Mouse (Mus musculus) urinary bladder, postnatal 14 days (tissue): ENCODE measurements around the gene A630095N17Rik.
A peak's percentile ranks its signal among the peaks of the same experiment; 100 is the strongest.
"Not testable (repeated sequence)": the region's sequence is repeated elsewhere in the genome, so short reads cannot be mapped to it uniquely, and the experiment has no call there.

Source experiments
- DNase-seq: peaks from one replicate; pipeline ENCODE4 v3.0.0; 2021; ENCODE audit warnings: low spot score

The A630095N17Rik gene

DNA sequence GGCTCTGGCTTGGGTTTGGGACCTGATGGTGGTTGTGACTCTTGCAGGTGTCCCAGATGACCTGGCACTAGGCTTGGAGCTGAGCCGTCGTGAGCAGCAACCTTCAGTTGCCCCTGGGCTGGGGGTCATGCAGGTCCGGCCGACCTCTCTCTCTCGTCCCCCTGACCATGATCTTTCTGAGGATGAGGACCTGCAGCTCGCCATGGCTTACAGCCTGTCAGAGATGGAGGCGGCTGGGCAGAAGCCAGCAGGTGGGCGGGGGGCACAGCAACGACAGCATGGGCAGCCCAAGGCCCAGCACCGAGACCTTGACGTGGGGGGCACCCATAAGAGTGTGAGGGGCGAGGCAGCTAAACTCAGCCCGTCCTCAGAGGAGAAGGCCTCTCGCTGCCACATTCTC lies 11.5 kb upstream of the A630095N17Rik start:
- DNase-seq = no peak

DNA sequence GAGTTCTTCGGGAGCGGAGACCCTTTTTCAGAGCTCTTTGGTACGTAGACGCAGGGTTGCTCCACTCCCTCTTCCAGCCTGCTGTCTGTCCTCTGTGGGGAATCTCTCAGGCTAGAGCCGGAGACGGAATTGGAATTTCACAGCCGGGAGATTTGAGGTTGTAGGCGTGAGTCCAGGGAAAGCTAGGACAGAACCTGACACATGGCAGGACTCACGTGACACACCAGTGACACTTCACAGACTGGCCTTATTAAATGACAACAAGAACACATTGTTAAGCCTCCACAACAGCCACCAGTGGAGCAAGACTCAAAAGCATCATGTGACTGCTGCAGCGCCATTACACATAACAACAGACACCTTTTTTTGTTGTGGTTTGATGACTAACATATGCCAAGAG lies 7.7 kb upstream of the A630095N17Rik start:
- no peak for DNase-seq

DNA sequence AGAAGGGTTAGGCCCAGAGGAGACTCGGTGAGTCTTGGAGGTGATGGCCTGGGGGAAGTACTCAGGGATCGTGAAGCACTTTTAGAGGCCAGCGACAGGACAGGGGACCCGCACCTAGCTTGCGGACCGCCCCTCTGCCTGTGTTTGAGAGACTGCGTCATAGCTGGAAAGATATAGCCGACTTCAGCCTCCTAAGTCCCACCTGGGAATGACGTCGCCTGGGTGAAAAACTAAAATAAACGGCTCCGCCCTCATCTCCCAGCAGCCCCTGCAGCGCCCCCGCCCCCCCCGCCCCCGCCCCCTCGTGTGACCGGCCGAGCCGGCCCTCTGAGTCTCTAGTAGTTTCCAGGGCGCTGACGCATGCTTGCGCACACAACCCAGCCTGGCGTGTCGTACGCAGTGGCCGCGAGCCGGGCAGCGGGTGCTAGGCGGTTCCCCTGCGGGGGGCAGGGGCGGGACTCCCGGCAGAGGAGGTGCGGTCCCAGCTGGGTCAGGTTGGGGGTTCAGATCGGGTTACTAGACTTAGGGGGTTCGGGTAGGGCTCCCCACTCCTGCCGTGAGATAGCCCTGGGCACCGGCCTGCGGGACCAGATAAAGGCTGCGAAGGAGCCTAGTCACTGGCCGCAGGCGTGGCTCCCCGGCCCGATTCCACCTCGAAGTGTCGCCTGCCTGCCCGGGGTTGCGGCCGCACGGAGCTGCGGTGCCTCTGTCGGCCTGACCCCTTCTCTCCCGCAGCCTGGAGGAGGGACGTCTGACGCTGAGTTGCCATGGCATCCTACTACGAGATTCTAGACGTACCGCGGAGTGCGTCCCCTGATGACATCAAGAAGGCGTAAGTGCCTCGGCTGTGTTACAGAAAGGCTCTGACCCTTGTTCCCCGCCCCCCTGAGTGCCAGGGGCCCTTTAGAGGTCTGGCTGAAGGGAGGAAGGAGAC lies 4.5 kb upstream of the A630095N17Rik start, which contains the start of gene Dnajb2:
TSS of gene Dnajb2 (plus strand) at position 290 of the 934 bp plus-strand sequence.
- peak; percentile 90 for DNase-seq

DNA sequence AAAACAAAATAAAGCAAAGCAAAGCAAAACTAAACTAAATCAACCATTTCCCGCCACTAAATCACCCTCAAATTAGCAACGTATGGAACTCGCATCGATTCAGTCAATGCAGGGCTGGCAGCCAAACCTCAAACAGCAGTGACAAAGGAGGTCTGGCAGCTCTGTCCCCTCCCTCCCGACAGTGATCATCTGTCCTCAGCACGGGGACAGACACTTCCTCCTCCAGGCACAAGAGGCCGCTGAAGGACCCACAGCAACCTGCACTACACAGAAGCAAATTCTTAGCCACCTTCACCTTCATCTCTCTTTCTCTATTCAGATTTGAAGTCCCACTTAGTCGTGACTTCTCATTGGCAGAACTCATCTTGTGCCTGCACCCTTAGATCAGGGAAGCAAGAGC lies 2.7 kb upstream of the A630095N17Rik start:
- no peak for DNase-seq

DNA sequence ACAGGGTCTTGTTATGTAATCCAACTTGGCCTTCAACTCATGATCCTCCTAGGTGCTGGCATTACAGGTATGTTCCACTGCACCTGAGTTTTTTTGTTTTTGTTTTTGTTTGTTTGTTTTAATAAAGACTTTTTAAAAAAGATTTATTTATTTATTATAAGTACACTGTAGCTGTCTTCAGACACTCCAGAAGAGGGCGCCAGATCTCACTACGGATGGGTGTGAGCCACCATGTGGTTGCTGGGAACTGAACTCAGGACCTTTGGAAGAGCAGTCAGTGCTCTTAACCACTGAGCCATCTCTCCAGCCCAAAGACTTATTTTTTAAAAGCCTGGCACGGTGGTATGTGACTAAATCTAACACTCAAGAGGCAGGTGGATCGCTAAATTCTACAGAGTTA lies 587 bp upstream of the A630095N17Rik start:
- DNase-seq = not testable (repeated sequence)

DNA sequence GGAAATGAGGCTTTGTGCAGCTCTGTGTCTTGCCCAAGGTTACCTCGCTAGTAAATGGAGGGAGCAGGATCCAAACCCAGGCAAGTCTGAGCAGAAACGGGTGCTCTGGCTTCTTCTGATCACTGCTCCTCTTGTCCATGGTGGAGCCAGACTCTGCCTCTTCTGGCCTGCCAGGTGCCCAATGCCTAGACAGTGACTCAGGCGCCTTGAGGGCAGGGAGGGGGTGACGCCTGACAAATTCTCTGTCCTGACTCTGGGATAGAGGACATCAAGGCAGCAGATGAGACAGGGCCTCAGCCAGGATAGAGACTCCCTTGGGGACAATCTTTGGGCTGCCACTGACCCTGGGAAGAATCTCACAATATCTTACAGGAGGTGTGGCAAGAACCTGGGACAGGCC lies 678 bp downstream of the A630095N17Rik start:
- no peak for DNase-seq

DNA sequence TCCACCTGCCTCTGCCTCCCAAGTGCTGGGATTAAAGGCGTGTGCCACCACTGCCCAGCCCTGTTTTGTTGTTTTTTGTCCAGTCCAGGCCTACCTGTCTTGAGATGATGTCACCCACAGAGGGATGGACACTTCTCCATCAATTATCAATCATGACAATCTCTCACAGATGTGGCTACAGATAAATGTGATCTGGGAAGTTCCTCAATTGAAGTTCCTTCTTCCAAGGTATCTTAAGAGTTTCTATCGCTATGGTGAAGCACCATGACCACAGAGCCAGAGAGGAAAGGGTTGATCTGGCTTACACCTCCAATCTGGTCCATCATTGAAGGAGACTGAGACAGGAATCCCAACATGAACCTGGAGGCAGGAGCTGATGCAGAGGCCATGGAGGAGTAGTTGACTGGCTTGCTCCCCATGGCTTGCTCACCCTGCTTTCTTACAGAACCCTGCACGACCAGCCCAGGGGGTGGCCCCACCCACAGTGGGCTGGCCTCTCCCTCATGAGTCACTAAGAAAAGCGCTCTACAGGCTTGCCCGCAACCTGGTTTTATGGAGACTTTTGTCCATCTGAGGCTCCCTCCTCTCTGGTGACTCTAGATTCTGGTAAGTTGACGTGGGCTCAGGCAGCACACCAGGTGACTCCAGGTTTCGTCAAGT lies 1.4 kb downstream of the A630095N17Rik start:
- peak; percentile 51 for DNase-seq

DNA sequence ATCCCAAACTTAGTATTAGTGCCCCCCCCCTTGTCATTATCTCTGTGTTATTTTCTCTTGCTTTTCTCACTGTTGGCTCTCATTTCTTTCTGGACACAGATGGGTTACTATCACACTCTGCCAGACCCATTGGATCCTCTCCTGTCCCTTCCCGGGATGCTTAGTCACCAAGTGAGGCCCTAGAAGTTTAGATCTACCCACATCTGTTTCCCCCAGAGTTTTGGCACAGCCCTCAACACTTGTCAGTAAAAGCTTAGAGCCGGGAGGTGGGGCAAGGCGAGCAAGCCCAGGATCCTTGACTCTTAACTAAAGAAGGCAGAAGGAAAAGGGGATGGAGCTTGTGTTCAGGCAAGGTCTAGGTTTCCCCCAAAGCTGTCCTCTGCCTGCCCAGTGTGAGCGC lies 2.7 kb downstream of the A630095N17Rik start:
- DNase-seq = no peak

DNA sequence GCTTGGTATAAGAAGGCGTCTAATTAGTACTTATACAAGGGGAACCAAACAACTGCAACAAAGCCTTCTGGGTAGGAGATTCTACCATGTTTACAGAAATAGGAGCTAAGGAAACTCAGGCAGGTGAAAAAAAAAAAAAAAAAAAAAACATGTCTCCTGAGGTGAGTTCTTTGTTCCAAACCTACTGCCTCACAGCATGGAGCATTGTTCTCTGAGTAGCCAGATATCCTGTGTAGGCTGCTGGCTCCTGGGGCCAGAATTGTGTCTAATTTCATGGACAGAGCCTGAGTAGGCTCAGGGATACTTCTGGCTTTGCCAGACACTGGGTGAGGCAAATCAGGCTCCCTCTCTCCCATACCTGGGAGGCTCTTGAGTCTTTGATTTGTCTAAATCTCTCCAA lies 4.2 kb downstream of the A630095N17Rik start:
- DNase-seq = no peak

DNA sequence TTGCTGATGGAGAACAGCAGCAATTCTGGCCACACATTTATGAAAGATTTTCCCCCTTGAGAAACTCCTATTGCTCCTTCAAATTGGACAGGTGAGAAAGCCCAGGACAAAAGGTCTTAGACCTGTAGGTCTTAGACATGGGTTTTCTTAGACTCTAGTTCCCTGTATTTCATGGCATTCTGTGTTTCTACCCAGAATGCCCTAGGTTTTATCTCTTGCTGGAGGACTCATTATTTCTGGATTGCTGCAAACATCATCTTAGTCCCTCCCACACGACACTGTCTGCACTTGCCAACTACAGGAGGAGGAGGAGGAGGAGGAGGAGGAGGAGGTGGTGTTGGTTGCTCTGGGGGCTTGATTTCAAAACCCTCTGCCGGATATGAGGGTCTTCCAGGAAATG lies 5.8 kb downstream of the A630095N17Rik start:
- no peak for DNase-seq

DNA sequence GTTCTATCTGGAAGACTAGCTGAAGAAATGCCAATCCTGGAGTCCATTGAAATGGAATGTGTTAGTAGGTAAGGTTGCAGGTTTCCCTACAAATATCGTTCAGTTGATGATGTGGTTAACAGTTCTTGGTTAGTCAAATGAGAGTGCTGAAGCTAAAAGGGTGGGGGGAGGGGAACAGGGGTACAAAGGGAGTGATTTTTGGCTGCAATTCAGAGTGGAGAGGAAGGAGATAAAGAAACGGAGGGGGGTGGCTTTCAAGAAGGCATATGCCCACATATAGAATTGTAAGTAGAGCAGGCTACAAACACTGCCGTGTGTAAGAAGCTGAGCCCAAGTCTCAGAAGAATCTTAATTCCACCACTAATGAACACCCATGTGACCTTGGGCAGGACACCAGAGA lies 6.4 kb downstream of the A630095N17Rik start:
- DNase-seq = no peak

DNA sequence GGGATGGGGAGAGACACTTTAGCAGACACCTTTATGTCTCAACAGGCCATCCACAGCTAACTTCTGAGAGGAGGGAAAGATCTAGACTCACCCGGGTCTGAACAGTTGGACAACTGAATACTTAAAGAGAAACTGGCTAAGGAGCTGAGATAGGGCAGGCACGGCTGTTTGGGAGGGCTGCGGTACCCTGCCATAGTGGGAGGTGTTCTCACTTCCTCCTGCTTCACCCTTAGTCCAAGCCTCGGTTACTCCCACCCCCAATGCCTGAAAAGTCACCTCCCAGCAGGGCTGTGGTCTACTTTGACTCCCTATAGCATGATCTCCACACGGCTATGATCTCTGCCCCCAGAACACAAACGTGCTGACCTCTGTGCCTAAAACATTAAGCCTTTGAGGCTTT lies 8.4 kb downstream of the A630095N17Rik start:
- no peak for DNase-seq

DNA sequence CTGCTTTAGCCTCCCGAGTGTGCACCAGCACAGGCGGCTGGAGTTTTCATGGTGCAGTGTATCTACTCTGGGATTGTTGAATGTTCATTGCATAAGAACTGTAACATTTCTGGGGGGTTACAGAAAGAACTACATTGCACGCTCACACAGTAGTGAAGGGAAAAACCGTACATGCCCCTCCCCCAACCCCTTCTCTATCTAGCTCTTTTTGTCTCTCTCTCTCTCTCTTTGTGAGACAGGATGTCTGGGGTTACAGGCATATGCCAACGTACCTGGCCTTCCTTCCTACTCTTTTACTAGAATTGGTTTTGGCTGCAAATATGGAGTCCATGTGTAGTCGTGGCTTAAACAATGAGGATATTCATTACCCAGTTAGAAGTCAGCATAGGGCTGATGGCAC lies 9.0 kb downstream of the A630095N17Rik start:
- DNase-seq = no peak

DNA sequence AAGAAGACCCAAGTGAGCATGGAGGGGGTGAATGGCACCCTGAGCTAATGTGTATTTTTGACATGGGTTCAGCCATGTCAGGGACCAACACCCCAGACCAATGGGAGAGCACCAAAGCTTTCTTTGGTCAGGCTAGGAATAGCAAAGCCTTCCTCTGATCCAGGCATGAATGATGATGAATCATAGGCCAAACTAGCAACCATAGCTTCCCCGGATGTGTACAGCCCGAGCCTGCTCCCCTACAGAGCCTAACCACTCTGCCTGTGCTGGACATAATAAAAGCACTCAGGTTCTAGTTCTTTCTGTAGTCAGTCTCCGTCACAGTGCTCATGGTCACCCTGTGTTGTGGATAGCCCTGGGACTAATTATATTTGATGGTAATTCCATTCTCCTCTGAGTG lies 10.4 kb downstream of the A630095N17Rik start:
- no peak for DNase-seq

DNA sequence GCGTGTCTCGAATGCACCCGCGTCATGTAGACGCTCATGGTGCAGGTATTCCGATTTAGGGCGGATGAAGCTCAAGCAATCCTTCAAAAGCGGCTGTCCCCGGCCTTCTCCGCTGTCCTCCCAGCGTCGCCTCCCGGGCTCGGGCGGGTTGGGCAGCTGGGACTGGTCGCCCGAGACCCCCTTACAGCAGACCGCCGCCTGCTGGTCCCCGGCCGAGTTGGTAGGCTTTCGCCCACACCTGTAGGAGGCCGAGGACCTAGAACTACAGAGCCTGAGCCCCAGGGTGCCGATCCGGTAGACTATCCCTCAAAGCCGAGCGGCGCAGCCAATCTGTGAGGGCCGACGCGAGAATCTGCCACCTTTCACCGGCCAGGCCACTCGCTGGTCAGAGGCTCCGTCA lies 12.4 kb downstream of the A630095N17Rik start, which contains the start of gene Tuba4a:
TSS of gene Tuba4a (minus strand) at position 335 of the 400 bp plus-strand sequence.
- peak; percentile 23 for DNase-seq

DNA sequence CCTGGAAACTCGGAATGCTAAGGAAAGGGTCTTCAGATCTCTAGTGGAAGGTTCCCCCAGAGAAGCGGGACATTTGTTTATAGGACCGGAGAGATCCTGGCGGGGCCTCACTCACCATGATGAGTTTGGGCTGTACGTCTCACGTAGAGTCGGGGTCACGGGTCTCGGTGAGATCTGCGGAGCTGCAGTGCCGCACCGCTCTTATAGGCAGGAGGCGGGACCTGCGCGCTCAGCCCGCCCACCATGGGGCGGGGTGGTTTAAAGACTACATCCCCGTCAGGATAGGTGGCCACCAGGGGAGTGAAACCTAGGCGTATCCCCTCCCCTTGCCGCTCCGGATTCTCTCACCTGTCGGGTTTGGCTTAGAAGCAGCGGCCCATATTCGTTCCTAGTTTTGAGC lies 12.8 kb downstream of the A630095N17Rik start:
- DNase-seq = peak; percentile 91

DNA sequence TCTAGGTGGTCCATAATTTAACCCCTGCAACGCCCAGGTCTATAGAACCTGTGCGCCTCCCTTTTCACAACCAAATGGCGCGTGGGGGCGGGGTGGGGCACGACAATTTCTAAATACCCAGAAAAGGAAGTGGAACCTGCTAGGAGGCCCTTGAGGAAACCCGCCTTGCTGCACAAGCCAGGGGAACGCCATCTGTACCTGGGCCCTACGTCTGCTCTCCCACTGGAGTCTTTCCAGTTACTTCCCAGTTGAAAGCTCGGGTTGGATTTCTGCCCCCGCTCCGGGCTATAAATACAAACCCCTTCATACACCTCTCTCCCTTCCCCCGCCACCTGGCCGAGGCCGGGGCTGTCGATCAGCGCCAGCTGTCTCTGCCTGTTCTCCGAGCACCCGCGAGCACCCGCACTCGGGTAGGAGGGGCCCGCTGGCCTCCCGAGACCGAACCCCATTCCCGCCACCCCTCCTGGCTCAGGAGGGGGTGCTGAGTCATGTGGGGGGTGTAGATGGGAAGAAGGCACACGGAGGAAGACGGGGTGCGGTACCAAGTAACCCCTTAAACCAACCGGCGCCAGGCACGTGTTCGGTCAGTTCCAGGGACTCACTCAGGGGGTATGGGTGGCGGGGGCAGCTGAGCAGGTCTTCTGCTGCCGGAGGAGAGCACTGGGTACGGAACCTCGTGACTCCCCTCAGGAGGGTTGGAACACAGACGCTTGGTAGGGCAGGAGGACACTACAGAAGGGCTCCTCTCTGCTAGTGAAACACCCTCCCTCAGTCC lies 13.5 kb downstream of the A630095N17Rik start:
- peak; percentile 38 for DNase-seq

DNA sequence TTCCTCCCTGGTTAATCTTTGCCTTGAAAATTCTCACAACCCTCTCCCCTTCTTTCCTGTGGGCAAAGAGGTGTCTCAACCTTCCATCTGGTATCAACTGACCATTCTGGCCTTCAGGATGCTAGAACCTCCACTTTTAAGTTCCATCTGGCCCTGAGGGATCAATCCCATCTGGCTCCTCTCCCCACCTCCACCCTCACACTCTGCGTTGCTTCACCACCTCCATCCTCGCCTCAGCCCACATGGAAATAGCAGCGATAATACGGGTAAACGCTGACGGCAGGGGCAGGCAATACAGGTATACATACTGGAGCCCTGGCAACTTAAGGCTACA lies 14.0 kb downstream of the A630095N17Rik start:
- no peak for DNase-seq

DNA sequence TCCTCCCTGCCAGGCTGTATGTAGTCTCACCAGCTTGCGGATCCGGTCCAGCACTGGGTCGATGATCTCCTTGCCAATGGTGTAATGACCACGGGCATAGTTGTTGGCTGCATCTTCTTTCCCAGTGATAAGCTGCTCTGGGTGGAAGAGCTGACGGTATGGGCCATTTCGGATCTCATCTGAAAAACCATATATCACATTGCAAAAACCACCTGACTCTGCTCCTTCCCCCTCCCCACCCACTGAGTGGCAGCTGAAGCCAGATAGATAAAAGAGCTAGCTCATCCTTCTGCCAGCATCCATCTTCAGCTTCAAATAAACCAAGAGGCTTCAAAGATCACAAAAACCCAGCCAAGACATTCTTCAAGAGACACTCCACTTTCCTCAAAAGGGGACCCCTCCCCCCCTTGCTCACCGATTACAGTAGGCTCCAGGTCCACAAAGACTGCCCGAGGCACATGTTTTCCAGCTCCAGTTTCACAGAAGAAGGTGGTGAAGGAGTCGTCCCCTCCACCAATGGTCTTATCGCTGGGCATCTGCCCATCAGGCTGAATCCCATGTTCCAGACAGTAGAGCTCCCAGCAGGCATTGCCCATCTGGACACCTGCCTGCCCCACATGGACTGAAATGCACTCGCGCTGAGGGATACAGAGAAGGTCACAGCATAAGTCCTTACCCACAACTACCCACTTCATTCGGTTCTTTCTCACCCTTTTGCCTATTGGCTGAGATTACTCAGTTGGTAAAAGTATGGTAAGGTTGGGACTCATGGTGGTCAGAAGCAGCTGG lies 14.9 kb downstream of the A630095N17Rik start:
- no peak for DNase-seq

DNA sequence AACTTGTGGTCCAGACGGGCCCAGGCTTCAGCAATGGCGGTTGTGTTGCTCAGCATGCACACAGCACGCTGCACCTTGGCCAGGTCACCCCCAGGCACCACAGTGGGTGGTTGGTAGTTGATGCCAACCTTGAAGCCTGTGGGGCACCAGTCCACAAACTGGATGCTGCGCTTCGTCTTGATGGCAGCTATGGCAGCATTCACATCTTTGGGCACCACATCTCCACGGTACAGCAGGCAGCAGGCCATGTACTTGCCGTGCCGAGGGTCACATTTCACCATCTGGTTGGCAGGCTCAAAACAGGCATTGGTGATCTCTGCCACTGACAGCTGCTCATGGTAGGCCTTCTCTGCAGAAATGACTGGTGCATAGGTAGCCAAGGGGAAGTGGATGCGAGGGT lies 16.1 kb downstream of the A630095N17Rik start:
- DNase-seq = no peak

DNA sequence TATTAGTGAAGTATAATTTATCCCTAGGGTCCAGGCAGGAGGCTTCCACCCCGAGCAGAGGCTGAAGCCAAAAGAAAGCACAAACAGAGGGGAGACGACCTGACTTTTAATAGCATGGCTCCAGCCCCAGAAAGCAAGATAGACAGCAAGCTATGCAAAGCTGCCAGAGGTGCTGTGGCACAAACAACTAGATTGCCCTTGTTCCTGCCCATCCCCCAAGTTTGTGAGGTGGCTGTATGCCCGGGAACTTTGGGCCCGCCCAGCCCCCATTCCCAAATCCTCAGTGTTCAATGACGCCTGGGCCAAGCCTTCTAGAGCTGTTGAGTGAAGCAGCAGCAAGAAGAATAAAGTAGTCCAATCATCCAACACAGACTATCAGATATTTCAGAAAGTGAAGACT lies 17.0 kb downstream of the A630095N17Rik start:
- DNase-seq = peak; percentile 38

DNA sequence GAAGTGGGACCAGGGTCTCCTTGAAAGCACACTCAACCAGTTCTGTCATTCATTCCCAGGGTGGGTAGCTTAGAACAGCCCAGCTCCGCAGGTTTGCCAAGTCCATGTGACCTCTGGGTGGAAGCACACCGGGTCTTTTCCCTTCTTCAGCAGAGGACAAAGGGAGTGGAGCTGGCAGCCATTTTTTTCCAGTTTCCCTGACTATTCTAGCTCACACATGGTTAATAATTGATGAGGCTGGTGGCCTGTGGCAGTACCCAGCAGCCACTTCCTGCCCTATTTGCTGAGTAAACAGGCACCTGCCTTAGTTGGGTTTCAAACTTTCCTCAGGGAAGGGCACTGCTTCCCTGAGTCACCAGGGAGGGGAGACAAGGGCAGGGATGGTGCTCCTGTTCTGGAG lies 17.5 kb downstream of the A630095N17Rik start:
- DNase-seq = no peak
